ENCODE assay signal across 20 mouse cellular contexts in the genomic region with DNA sequence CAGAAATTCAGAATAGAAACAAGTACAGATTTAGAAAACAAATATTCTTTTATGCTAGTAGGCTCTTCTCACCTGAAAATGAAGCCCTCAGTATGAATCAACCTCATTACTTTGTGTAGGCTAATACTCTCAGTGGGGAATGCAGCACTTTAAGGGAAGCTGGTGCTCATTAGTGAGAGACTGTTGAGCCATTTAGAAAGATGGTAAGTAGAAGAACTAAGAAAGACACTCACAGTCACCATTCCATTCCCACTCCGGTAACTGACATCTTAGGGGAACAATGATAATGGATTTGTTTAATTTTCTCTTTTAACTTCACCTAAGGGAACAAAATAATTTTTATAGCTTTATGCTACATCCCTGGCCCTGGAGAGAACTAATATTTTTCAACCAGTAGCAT.
DNase-seq lines count a peak whose midpoint lies in the region; ATAC-seq lines count a peak whose summit lies in the region.
"Had no signal": no experiment of that assay in that cellular context is flagged by ENCODE, and none has a peak within 500 bp of the region (broad histone marks: within the 10 kb centered on the region; RNA-seq: fewer than 3 reads in every experiment).

No protein-coding gene starts in this region.

- H3K27ac ChIP-seq in hindbrain, embryonic 13.5 days: no peak overlapping the region
- H3K27ac ChIP-seq in hindbrain, embryonic 11.5 days (ENCODE audit: low read depth, low read length): no peak overlapping the region
- no peak overlapping the region for H3K27ac ChIP-seq in midbrain, embryonic 14.5 days (replicated peaks; ENCODE audit: low read depth, low read length)
- H3K27ac ChIP-seq in midbrain, embryonic 10.5 days (replicated peaks): no peak overlapping the region
- H3K27ac ChIP-seq: embryonic facial prominence, embryonic 12.5 days; forebrain, embryonic 12.5 days; hindbrain, embryonic 12.5 days had no signal

- no peak overlapping the region for H3K4me3 ChIP-seq in hindbrain, embryonic 13.5 days
- H3K4me3 ChIP-seq in hindbrain, embryonic 11.5 days (ENCODE audit: low read depth, low read length): no peak overlapping the region
- no peak overlapping the region for H3K4me3 ChIP-seq in midbrain, embryonic 14.5 days (replicated peaks; ENCODE audit: low read depth, low read length)
- H3K4me3 ChIP-seq in midbrain, embryonic 10.5 days: no peak overlapping the region
- H3K4me3 ChIP-seq: embryonic facial prominence, embryonic 12.5 days; forebrain, embryonic 12.5 days; heart, embryonic 12.5 days; hindbrain, embryonic 12.5 days had no signal

- H3K36me3 ChIP-seq in hindbrain, embryonic 13.5 days: no peaks in the 10 kb centered on the region
- no peaks in the 10 kb centered on the region for H3K36me3 ChIP-seq in hindbrain, embryonic 11.5 days (ENCODE audit: control insufficient read depth, insufficient read depth, low read length)
- H3K36me3 ChIP-seq in midbrain, embryonic 14.5 days (ENCODE audit: control insufficient read depth, insufficient read depth, low read length): no peaks in the 10 kb centered on the region
- H3K36me3 ChIP-seq in midbrain, embryonic 10.5 days: no peaks in the 10 kb centered on the region
- H3K36me3 ChIP-seq: embryonic facial prominence, embryonic 12.5 days; forebrain, embryonic 12.5 days; heart, embryonic 12.5 days; hindbrain, embryonic 12.5 days had no signal

- H3K4me2 ChIP-seq in hindbrain, embryonic 13.5 days: no peak overlapping the region
- no peak overlapping the region for H3K4me2 ChIP-seq in hindbrain, embryonic 11.5 days (replicated peaks; ENCODE audit: low read depth, low read length)
- H3K4me2 ChIP-seq in midbrain, embryonic 14.5 days (ENCODE audit: low read length): no peak overlapping the region
- H3K4me2 ChIP-seq: embryonic facial prominence, embryonic 12.5 days; forebrain, embryonic 12.5 days; heart, embryonic 12.5 days; hindbrain, embryonic 12.5 days had no signal

- H3K27me3 ChIP-seq in hindbrain, embryonic 13.5 days: no peaks in the 10 kb centered on the region
- no peaks in the 10 kb centered on the region for H3K27me3 ChIP-seq in hindbrain, embryonic 11.5 days (ENCODE audit: control insufficient read depth, insufficient read depth, low read length)
- H3K27me3 ChIP-seq in midbrain, embryonic 14.5 days (ENCODE audit: control insufficient read depth, insufficient read depth, low read length): no peaks in the 10 kb centered on the region
- H3K27me3 ChIP-seq in midbrain, embryonic 10.5 days (ENCODE audit: low read depth, poor library complexity, severe bottlenecking): no peaks in the 10 kb centered on the region
- H3K27me3 ChIP-seq: embryonic facial prominence, embryonic 12.5 days; forebrain, embryonic 12.5 days; heart, embryonic 12.5 days; hindbrain, embryonic 12.5 days; Patski had no signal

- peak; percentile 39; the same call in 1 of the 2 replicates for ATAC-seq in hindbrain, embryonic 13.5 days (ENCODE audit: low FRiP score)
- ATAC-seq in hindbrain, embryonic 11.5 days (ENCODE audit: low FRiP score): no peak
- ATAC-seq in midbrain, embryonic 14.5 days (ENCODE audit: low FRiP score, low TSS enrichment): no peak
- ATAC-seq: activated CD4-positive, CD25-positive, alpha-beta regulatory T cell, adult 4 months; forebrain, embryonic 16.5 days; inflammation-experienced regulatory T-cells, adult 6 months; Patski had no signal

- no peaks in the 10 kb centered on the region for H3K9me3 ChIP-seq in hindbrain, embryonic 13.5 days
- H3K9me3 ChIP-seq in hindbrain, embryonic 11.5 days (ENCODE audit: control insufficient read depth, low read length): no peaks in the 10 kb centered on the region
- H3K9me3 ChIP-seq in midbrain, embryonic 14.5 days (ENCODE audit: control insufficient read depth, low read length): no peaks in the 10 kb centered on the region
- H3K9me3 ChIP-seq in midbrain, embryonic 10.5 days (replicated peaks): no peaks in the 10 kb centered on the region
- H3K9me3 ChIP-seq: embryonic facial prominence, embryonic 12.5 days; forebrain, embryonic 12.5 days; heart, embryonic 12.5 days; hindbrain, embryonic 12.5 days had no signal

- H3K9ac ChIP-seq in hindbrain, embryonic 13.5 days: no peak overlapping the region
- H3K9ac ChIP-seq in hindbrain, embryonic 11.5 days (ENCODE audit: low read depth, low read length): no peak overlapping the region
- no peak overlapping the region for H3K9ac ChIP-seq in midbrain, embryonic 14.5 days (replicated peaks; ENCODE audit: low read length)
- H3K9ac ChIP-seq: embryonic facial prominence, embryonic 12.5 days; forebrain, embryonic 12.5 days; heart, embryonic 12.5 days; hindbrain, embryonic 12.5 days had no signal

- 64% methylated on average over 1 of the region's 1 CpGs for WGBS in hindbrain, embryonic 13.5 days
- 100% methylated on average over 1 of the region's 1 CpGs for WGBS in hindbrain, embryonic 11.5 days
- 63% methylated on average over 1 of the region's 1 CpGs for WGBS in midbrain, embryonic 14.5 days
- 93% methylated on average over 1 of the region's 1 CpGs for WGBS in midbrain, embryonic 10.5 days

- no peak for DNase-seq in hindbrain, embryonic 11.5 days (ENCODE audit: low spot score)
- DNase-seq in midbrain, embryonic 14.5 days: peak; percentile 9
- no peak for DNase-seq in midbrain, embryonic 10.5 days (ENCODE audit: low spot score)
- DNase-seq in brain, adult 2 months (ENCODE audit: low read depth, low spot score): peak; percentile 2
- no peak for DNase-seq in cerebellum, adult 11 months
- no peak for DNase-seq in frontal cortex, postnatal 25 days (ENCODE audit: low spot score in 2 of 2)
- DNase-seq: adrenal gland, postnatal 14 days; cerebellum, adult 8-10 months; cerebellum, postnatal 14 days; embryo, embryonic 11 days; gastrocnemius, postnatal 25 days had no signal

- no peaks in the 10 kb centered on the region for H3K4me1 ChIP-seq in hindbrain, embryonic 13.5 days (replicated peaks)
- no peaks in the 10 kb centered on the region for H3K4me1 ChIP-seq in hindbrain, embryonic 11.5 days (replicated peaks; ENCODE audit: control insufficient read depth, insufficient read depth, low read length)
- no peaks in the 10 kb centered on the region for H3K4me1 ChIP-seq in midbrain, embryonic 14.5 days (ENCODE audit: control insufficient read depth, insufficient read depth, low read length)
- H3K4me1 ChIP-seq in midbrain, embryonic 10.5 days: no peaks in the 10 kb centered on the region
- H3K4me1 ChIP-seq: embryonic facial prominence, embryonic 12.5 days; forebrain, embryonic 12.5 days; heart, embryonic 12.5 days; hindbrain, embryonic 12.5 days had no signal

Comparison
In these comparisons a context has a peak if more than half of its experiments do, and no peak if none do; other contexts are left out.
1. DNase-seq: peak in midbrain, embryonic 14.5 days (single experiment) and brain, adult 2 months (single experiment); none in hindbrain, embryonic 11.5 days (single experiment), midbrain, embryonic 10.5 days (single experiment), cerebellum, adult 11 months (single experiment) and frontal cortex, postnatal 25 days (0 of 2).